Mouse (Mus musculus) G1E-ER4 (cell line): ENCODE measurements around the gene Tmem270. TPM values are rescaled to one million over a fixed set of nuclear protein-coding genes. Genes with fewer than 3 reads are reported as not detected.

Experiments used
- GATA1 ChIP-seq: IDR thresholded peaks from one replicate; pipeline ENCODE4 v1.8.0; 2012; ENCODE audit warnings: low read length, inconsistent platforms
- polyA plus RNA-seq: library from polyadenylated mRNA; stranded (reverse); fragments of >175 nt; gene quantifications from 2 replicates; pipeline ENCODE4 v1.2.3, GENCODE M21; 2012

Tmem270 gene
- not detected in 2 replicates for polyA plus RNA-seq

GRCm38 (mm10) chr5:134906633-134907032 lies at the start of gene Tmem270:
Gene Tmem270, minus strand, starts transcription at chr5:134906733.
- TF ChIP-seq GATA1: no peak

- TF ChIP-seq GATA1: no peak
These were observed 49.0 kb upstream of the Tmem270 start for GRCm38 (mm10) chr5:134955491-134955890.

GRCm38 (mm10) chr5:134951053-134951884 lies 44.7 kb upstream of the Tmem270 start:
- TF ChIP-seq GATA1: no peak

- TF ChIP-seq GATA1: no peak
These were observed 41.5 kb upstream of the Tmem270 start for GRCm38 (mm10) chr5:134948085-134948439.

- no peak for TF ChIP-seq GATA1
These were observed 41.0 kb upstream of the Tmem270 start for GRCm38 (mm10) chr5:134947420-134948084.

GRCm38 (mm10) chr5:134946857-134947255 lies 40.3 kb upstream of the Tmem270 start, which contains the start of gene Cldn4:
Gene Cldn4, minus strand, starts transcription at chr5:134946934.
- no peak for TF ChIP-seq GATA1

GRCm38 (mm10) chr5:134946063-134946856 lies 39.7 kb upstream of the Tmem270 start:
- no peak for TF ChIP-seq GATA1

- TF ChIP-seq GATA1: no peak
These were observed 38.9 kb upstream of the Tmem270 start for GRCm38 (mm10) chr5:134945266-134945959.

GRCm38 (mm10) chr5:134944179-134944578 lies 37.6 kb upstream of the Tmem270 start:
- TF ChIP-seq GATA1: no peak

GRCm38 (mm10) chr5:134942740-134943139 lies 36.2 kb upstream of the Tmem270 start:
- no peak for TF ChIP-seq GATA1

GRCm38 (mm10) chr5:134941472-134942209 lies 35.1 kb upstream of the Tmem270 start:
- no peak for TF ChIP-seq GATA1

- no peak for TF ChIP-seq GATA1
These were observed 32.5 kb upstream of the Tmem270 start for GRCm38 (mm10) chr5:134939069-134939468.

GRCm38 (mm10) chr5:134936626-134937185 lies 30.2 kb upstream of the Tmem270 start:
- TF ChIP-seq GATA1: no peak

GRCm38 (mm10) chr5:134936051-134936450 lies 29.5 kb upstream of the Tmem270 start:
- TF ChIP-seq GATA1: no peak
